Mouse (Mus musculus) layer of hippocampus, postnatal 10 days (tissue): ENCODE results near the gene Gm8298. TPM values are rescaled to one million over a fixed set of nuclear protein-coding genes. Genes with fewer than 3 reads are reported as not detected.
A peak's percentile ranks its signal among the peaks of the same experiment; 100 is the strongest.
"Not testable (repeated sequence)": the region's sequence is repeated elsewhere in the genome, so short reads cannot be mapped to it uniquely, and the experiment has no call there.

Experiments used
- DNase-seq, 2 experiments: peaks; one replicate each; pipeline ENCODE4 v3.0.0; 2021; ENCODE audit warnings: low spot score in 2 of 2
- long read RNA-seq: library from polyadenylated mRNA; stranded (forward); transcript quantifications from one replicate; pipeline ENCODE4 v2.0.0, GENCODE M21; 2023
- total RNA-seq, 2 experiments: library from RNA; stranded (reverse); gene quantifications; 2 replicates each; pipeline ENCODE4 v1.2.3; 2021

Gm8298 gene
- total RNA-seq, result not detected
- long read RNA-seq, result 0 reads

- DNase-seq, result no peak
These were observed at the start of gene Gm8298 for GRCm38 (mm10) chr3:59860751-59861150. Gm8298 (plus strand) TSS chr3:59861051.

GRCm38 (mm10) chr3:59813169-59813568 is 47.7 kb upstream of the Gm8298 start:
- DNase-seq, result no peak

- peak; percentile 53 to 64 for DNase-seq
These were observed 9.9 kb downstream of the Gm8298 start for GRCm38 (mm10) chr3:59870765-59871164.

- not testable (repeated sequence) for DNase-seq
These were observed 16.8 kb downstream of the Gm8298 start for GRCm38 (mm10) chr3:59877601-59878000.

GRCm38 (mm10) chr3:59879801-59880554 is 19.1 kb downstream of the Gm8298 start:
- not testable (repeated sequence) for DNase-seq

- DNase-seq, result no peak
These were observed 32.4 kb downstream of the Gm8298 start for GRCm38 (mm10) chr3:59893276-59893675.

- DNase-seq, result no peak
These were observed 64.1 kb downstream of the Gm8298 start, which contains the start of gene C130079G13Rik for GRCm38 (mm10) chr3:59924914-59925313. C130079G13Rik (plus strand) TSS chr3:59925214.

Other genes with a start within 250 kb of the Gm8298 start
- not detected for gene Gm5538, start 131.3 kb upstream of the Gm8298 start, total RNA-seq
- gene C130079G13Rik, start 64.2 kb downstream of the Gm8298 start, total RNA-seq, result not detected
- gene Aadacl2, start 145.7 kb downstream of the Gm8298 start, total RNA-seq, result not detected
- not detected for gene Aadac, start 164.7 kb downstream of the Gm8298 start, total RNA-seq
- not detected for gene Sucnr1, start 220.8 kb downstream of the Gm8298 start, total RNA-seq